Mouse (Mus musculus) kidney, adult 11 months (tissue): ENCODE results near the gene Gpatch4.

ENCODE experiments used
- DNase-seq: peaks from one replicate; pipeline ENCODE4 v3.0.0; 2022

Gpatch4 gene

DNA sequence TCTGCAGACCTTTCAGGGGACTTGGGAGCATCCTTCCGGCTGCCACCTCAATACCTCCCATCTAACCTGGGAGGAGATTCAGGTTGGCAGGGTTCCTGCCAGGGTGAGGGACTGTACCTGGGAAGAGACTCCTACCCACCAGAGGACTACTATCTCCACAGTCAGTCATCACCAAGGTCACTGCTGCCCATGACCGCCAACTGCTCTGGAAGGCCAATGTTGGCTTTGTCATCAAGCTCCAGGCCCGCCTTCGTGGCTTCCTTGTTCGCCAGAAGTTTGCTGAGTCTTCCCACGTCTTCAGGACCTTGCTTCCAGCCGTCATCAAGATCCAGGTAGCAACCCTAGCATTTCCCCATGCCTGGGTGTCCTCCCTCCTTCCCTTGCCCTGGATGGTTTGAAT is 58.8 kb downstream of the Gpatch4 start:
- no peak for DNase-seq

DNA sequence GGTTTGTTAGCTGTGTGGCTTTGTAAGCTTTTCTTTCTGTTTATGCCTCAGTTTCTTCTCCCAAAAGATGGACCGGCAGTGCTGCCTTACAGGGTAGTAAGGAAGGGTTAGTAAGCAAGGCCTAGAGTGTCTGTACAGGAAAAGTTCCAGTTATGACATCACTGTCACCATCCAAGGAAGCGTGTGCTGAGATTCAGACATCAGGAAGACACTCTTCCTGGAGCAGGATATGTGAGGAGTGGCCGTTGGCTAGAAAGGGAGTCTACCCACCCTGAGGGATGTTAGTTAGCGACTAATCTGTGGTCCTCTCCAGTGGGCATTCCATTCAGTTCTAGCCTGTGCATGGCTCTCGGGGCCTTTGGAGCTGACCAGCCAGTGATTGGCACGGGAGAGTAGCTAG is 59.3 kb downstream of the Gpatch4 start:
- peak; percentile 19 for DNase-seq

- peak; percentile 34 for DNase-seq
Measured at GRCm38 (mm10) chr3:88102611-88103010, 59.7 kb downstream of the Gpatch4 start.
